Mouse (Mus musculus): ENCODE results near the gene Agap1. TPM values are rescaled to one million over a fixed set of nuclear protein-coding genes. Genes with fewer than 3 reads are reported as not detected.

Gene Agap1
- total RNA-seq, 2 experiments from 2014 or later, result 49.5 to 59.1 TPM

- no peak for DNase-seq
Measured at GRCm38 (mm10) chr1:89769641-89770040, 315.0 kb downstream of the Agap1 start.

- no peak for DNase-seq
Measured at GRCm38 (mm10) chr1:89770298-89770697, 315.7 kb downstream of the Agap1 start.

- DNase-seq, result no peak
Measured at GRCm38 (mm10) chr1:89775750-89776149, 321.1 kb downstream of the Agap1 start.

- DNase-seq, result no peak
Measured at GRCm38 (mm10) chr1:89780675-89781074, 326.1 kb downstream of the Agap1 start.

- DNase-seq, result peak; percentile 16
Measured at GRCm38 (mm10) chr1:89781861-89782260, 327.3 kb downstream of the Agap1 start.

- DNase-seq, result no peak
Measured at GRCm38 (mm10) chr1:89786793-89787192, 332.2 kb downstream of the Agap1 start.

- no peak for DNase-seq
Measured at GRCm38 (mm10) chr1:89798724-89799123, 344.1 kb downstream of the Agap1 start.

GRCm38 (mm10) chr1:89801506-89801905 lies 346.9 kb downstream of the Agap1 start:
- DNase-seq, result no peak

- DNase-seq, result no peak
Measured at GRCm38 (mm10) chr1:89804981-89805380, 350.4 kb downstream of the Agap1 start.

- no peak for DNase-seq
Measured at GRCm38 (mm10) chr1:89812816-89813215, 358.2 kb downstream of the Agap1 start.

GRCm38 (mm10) chr1:89816487-89817206 lies 362.0 kb downstream of the Agap1 start:
- DNase-seq, result no peak

GRCm38 (mm10) chr1:89821822-89822221 lies 367.2 kb downstream of the Agap1 start:
- no peak for DNase-seq

GRCm38 (mm10) chr1:89822431-89822830 lies 367.8 kb downstream of the Agap1 start:
- no peak for DNase-seq

GRCm38 (mm10) chr1:89823036-89823435 lies 368.4 kb downstream of the Agap1 start:
- no peak for DNase-seq

GRCm38 (mm10) chr1:89827051-89827450 lies 372.4 kb downstream of the Agap1 start:
- DNase-seq, result no peak

GRCm38 (mm10) chr1:89831095-89831494 lies 376.5 kb downstream of the Agap1 start:
- DNase-seq, result no peak

- no peak for DNase-seq
Measured at GRCm38 (mm10) chr1:89844064-89844463, 389.5 kb downstream of the Agap1 start.

GRCm38 (mm10) chr1:89845487-89845886 lies 390.9 kb downstream of the Agap1 start:
- DNase-seq, result no peak

GRCm38 (mm10) chr1:89846148-89846547 lies 391.5 kb downstream of the Agap1 start:
- no peak for DNase-seq

- no peak for DNase-seq
Measured at GRCm38 (mm10) chr1:89848356-89849039, 393.9 kb downstream of the Agap1 start.

- DNase-seq, result no peak
Measured at GRCm38 (mm10) chr1:89849151-89849860, 394.7 kb downstream of the Agap1 start.

- no peak for DNase-seq
Measured at GRCm38 (mm10) chr1:89849861-89850230, 395.2 kb downstream of the Agap1 start.

Measured in gastrocnemius, postnatal 10 days (tissue).